9 mouse cellular contexts compared by ENCODE assay signal in the genomic region with DNA sequence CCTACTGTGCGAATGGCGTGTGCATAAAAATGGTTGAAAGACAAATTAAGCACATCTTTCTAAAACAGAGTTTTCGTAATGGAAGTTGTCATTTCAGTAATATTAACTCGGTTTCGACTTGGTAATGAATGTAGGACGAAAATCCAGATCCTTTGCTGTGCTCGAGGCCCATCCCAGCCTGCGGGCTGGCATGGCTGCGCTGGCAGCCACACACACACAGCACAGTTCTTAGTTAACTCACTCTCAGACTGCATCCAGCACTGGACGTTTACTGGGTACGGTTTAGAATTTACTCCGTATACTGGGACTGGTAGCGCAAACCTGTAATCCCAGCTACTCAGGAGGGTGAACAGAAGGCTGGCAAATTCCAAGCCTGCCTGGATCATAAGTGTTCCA. TPM values are rescaled to one million over a fixed set of nuclear protein-coding genes. Genes with fewer than 3 reads are reported as not detected.
DNase-seq lines count a peak whose midpoint lies in the region; ATAC-seq lines count a peak whose summit lies in the region.
"Had no signal": no experiment of that assay in that cellular context is flagged by ENCODE, and none has a peak within 500 bp of the region (broad histone marks: within the 10 kb centered on the region; RNA-seq: fewer than 3 reads in every experiment).

No protein-coding gene starts in this region.

- peaks cover 7 to 28% of the 10 kb centered on the region in 2 experiments for H3K4me1 ChIP-seq in heart, embryonic 14.5 days (ENCODE audit: control insufficient read depth in 2 of 2, insufficient read depth in 2 of 2, low read length in 2 of 2)
- peaks cover 16% of the 10 kb centered on the region for H3K4me1 ChIP-seq in limb, embryonic 15.5 days

- 0 out of 2 replicates have a peak, but pooled peaks cover 3% of the 10 kb centered on the region for H3K9me3 ChIP-seq in heart, embryonic 14.5 days (ENCODE audit: control insufficient read depth, low read length)
- H3K9me3 ChIP-seq in limb, embryonic 15.5 days: no peaks in the 10 kb centered on the region

- peak overlapping the region; percentile 95 for H3K4me3 ChIP-seq in heart, embryonic 14.5 days (ENCODE audit: control insufficient read depth in 1 of 2, insufficient read depth in 1 of 2, low read depth in 1 of 2, low read length in 2 of 2)
- H3K4me3 ChIP-seq in limb, embryonic 15.5 days: peak overlapping the region; percentile 97

- peak overlapping the region; percentile 99 for H3K9ac ChIP-seq in heart, embryonic 14.5 days (ENCODE audit: low read length)
- peak overlapping the region; percentile 95 for H3K9ac ChIP-seq in limb, embryonic 15.5 days

- peak overlapping the region; percentile 2 to 96; a peak in 2 of 4 replicates for H3K27ac ChIP-seq in heart, embryonic 14.5 days (replicated peaks in 1 of 2; ENCODE audit: control insufficient read depth in 1 of 2, insufficient read depth in 1 of 2, low read depth in 2 of 2, low read length in 2 of 2)
- peak overlapping the region; percentile 96 for H3K27ac ChIP-seq in limb, embryonic 15.5 days

- 12% methylated on average over 13 of the region's 13 CpGs for WGBS in heart, embryonic 14.5 days
- 4% methylated on average over 13 of the region's 13 CpGs for WGBS in limb, embryonic 15.5 days

- H3K27me3 ChIP-seq in heart, embryonic 14.5 days (ENCODE audit: control insufficient read depth, insufficient read depth, low read length): no peaks in the 10 kb centered on the region
- H3K27me3 ChIP-seq in limb, embryonic 15.5 days: no peaks in the 10 kb centered on the region

- DNase-seq in heart, adult 8-10 months (ENCODE audit: low spot score): no peak
- DNase-seq in left cerebral cortex, adult 11 months (ENCODE audit: low spot score): no peak
- DNase-seq in urinary bladder, postnatal 14 days (ENCODE audit: low spot score): no peak
- no peak for DNase-seq in thymus, postnatal 10 days (ENCODE audit: low spot score in 2 of 2)

- ATAC-seq in heart, embryonic 14.5 days (ENCODE audit: insufficient number of reproducible peaks, insufficient read depth, low FRiP score, low read depth): no peak; the same call in 1 of the 2 replicates
- peak; percentile 6 for ATAC-seq in CD4-positive, CD25-positive, alpha-beta regulatory T cell, adult 4 months
- peak; percentile 22; the same call in 1 of the 2 replicates for ATAC-seq in erythroblast, adult 5-6 weeks (replicated peaks; ENCODE audit: low FRiP score, poor library complexity, severe bottlenecking)
- ATAC-seq in limb, embryonic 15.5 days (ENCODE audit: insufficient number of reproducible peaks, low FRiP score, low TSS enrichment, low read depth): no peak; the same call in 1 of the 2 replicates

- H3K4me2 ChIP-seq in heart, embryonic 14.5 days (ENCODE audit: low read length): peak overlapping the region; percentile 89
- H3K4me2 ChIP-seq in limb, embryonic 15.5 days: peak overlapping the region; percentile 67

- H3K36me3 ChIP-seq in heart, embryonic 14.5 days (ENCODE audit: control insufficient read depth, insufficient read depth, low read length): peaks cover 9% of the 10 kb centered on the region; the same call in 1 of the 2 replicates
- H3K36me3 ChIP-seq in limb, embryonic 15.5 days: 0 out of 2 replicates have a peak, but pooled peaks cover 3% of the 10 kb centered on the region

RNA-seq across cellular contexts. Expression of gene Ddi2, which starts 0.5 kb away (rescaled TPM):
- 12.0 and 12.1 TPM in 2 replicates for polyA plus RNA-seq in heart, embryonic 14.5 days (2014; fragmentation: Nextera tagmentation; extraction: Ambion mirVana)
- 10 to 100 TPM; 26.1 to 34.6 (median 29.1) TPM for total RNA-seq in heart, adult 8-10 months (2022)
- polyA plus RNA-seq in CD4-positive, CD25-positive, alpha-beta regulatory T cell, adult 4 months (2017; shearing (Covaris generic)): 10 to 100 TPM; 19.1 to 20.7 TPM
- total RNA-seq in erythroblast, adult 5-6 weeks (2015; ENCODE audit: low replicate concordance): 10.0 and 14.8 TPM in 2 replicates
- 17.7 and 18.5 TPM in 2 replicates for total RNA-seq in erythroblast, adult 5-6 weeks (2017; ENCODE audit: low replicate concordance)
- polyA plus RNA-seq in limb, embryonic 15.5 days (2015; fragmentation: Nextera tagmentation; extraction: Ambion mirVana): 21.4 and 22.5 TPM in 2 replicates

RNA-seq across cellular contexts. Expression of gene Agmat, which starts 22.8 kb away (rescaled TPM):
- 1.1 and 1.4 TPM in 2 replicates for polyA plus RNA-seq in heart, embryonic 14.5 days (2014; fragmentation: Nextera tagmentation; extraction: Ambion mirVana)
- under 1 TPM in 3 of 4 experiments, not detected in 1; 0.44 to 0.66 (median 0.63) TPM for total RNA-seq in heart, adult 8-10 months (2022)
- polyA plus RNA-seq in CD4-positive, CD25-positive, alpha-beta regulatory T cell, adult 4 months (2017; shearing (Covaris generic)): not detected
- total RNA-seq in erythroblast, adult 5-6 weeks (2015; ENCODE audit: low replicate concordance): 1.5 and 2.3 TPM in 2 replicates
- not detected in 2 replicates for total RNA-seq in erythroblast, adult 5-6 weeks (2017; ENCODE audit: low replicate concordance)
- polyA plus RNA-seq in limb, embryonic 15.5 days (2015; fragmentation: Nextera tagmentation; extraction: Ambion mirVana): 0.41 TPM in 1 of 2 replicates, not detected in the other
- total RNA-seq: layer of hippocampus, postnatal 25 days had no signal

RNA-seq across cellular contexts. Expression of gene Rsc1a1, which starts 38.3 kb away (rescaled TPM):
- 0.72 and 2.1 TPM in 2 replicates for polyA plus RNA-seq in heart, embryonic 14.5 days (2014; fragmentation: Nextera tagmentation; extraction: Ambion mirVana)
- 1 to 10 TPM in 2 of 4 experiments, not detected in 2; 1.2 to 4.0 TPM for total RNA-seq in heart, adult 8-10 months (2022)
- polyA plus RNA-seq in CD4-positive, CD25-positive, alpha-beta regulatory T cell, adult 4 months (2017; shearing (Covaris generic)): not detected
- 2.9 TPM in 1 of 2 replicates, not detected in the other for total RNA-seq in erythroblast, adult 5-6 weeks (2015; ENCODE audit: low replicate concordance)
- total RNA-seq in erythroblast, adult 5-6 weeks (2017; ENCODE audit: low replicate concordance): 0.84 and 4.3 TPM in 2 replicates
- polyA plus RNA-seq in limb, embryonic 15.5 days (2015; fragmentation: Nextera tagmentation; extraction: Ambion mirVana): 0.45 TPM in 1 of 2 replicates, not detected in the other

RNA-seq across cellular contexts. Expression of gene Plekhm2, which starts 59.0 kb away (rescaled TPM):
- polyA plus RNA-seq in heart, embryonic 14.5 days (2014; fragmentation: Nextera tagmentation; extraction: Ambion mirVana): 6.6 and 7.8 TPM in 2 replicates
- total RNA-seq in heart, adult 8-10 months (2022): 100 to 1,000 TPM; 113 to 133 (median 117) TPM
- polyA plus RNA-seq in CD4-positive, CD25-positive, alpha-beta regulatory T cell, adult 4 months (2017; shearing (Covaris generic)): 1 to 10 TPM; 2.1 to 3.4 TPM
- 2.9 and 10.7 TPM in 2 replicates for total RNA-seq in erythroblast, adult 5-6 weeks (2015; ENCODE audit: low replicate concordance)
- 2.0 and 4.3 TPM in 2 replicates for total RNA-seq in erythroblast, adult 5-6 weeks (2017; ENCODE audit: low replicate concordance)
- 5.8 and 6.5 TPM in 2 replicates for polyA plus RNA-seq in limb, embryonic 15.5 days (2015; fragmentation: Nextera tagmentation; extraction: Ambion mirVana)

Comparison
In these comparisons a context has a peak if more than half of its experiments do, and no peak if none do; other contexts are left out.
1. ATAC-seq: peak in CD4-positive, CD25-positive, alpha-beta regulatory T cell, adult 4 months (single experiment) and erythroblast, adult 5-6 weeks (single experiment); none in heart, embryonic 14.5 days (single experiment) and limb, embryonic 15.5 days (single experiment).